Comparison of ENCODE assay signal across 10 mouse cellular contexts in the genomic region with DNA sequence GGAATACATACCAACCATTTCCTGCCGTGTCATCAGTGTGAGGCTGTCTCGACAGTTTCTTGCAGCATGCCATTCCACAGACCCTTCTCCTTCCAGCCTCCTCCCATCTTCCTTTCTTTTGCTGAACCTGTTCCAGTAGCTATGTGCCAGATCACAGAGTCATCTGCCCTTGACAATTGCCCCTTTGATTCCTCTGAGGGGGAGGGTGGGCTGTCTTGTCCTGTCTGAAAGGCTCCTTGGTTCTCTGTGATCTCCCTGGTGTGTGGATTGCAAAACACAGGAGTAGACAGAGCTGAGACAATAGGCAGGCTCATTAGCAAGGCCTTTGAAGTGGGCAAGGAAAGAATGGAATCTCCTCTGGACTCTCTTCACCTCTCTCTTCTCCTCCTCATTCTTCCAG.
"Had no signal": no experiment of that assay in that cellular context is flagged by ENCODE, and none has a peak within 500 bp of the region (broad histone marks: within the 10 kb centered on the region; RNA-seq: fewer than 3 reads in every experiment).

No protein-coding gene starts in this region.

- H3K27me3 ChIP-seq: liver, embryonic 13.5 days had no signal

- H3K4me3 ChIP-seq: left cerebral cortex, adult 2 months; liver, embryonic 13.5 days had no signal

- H3K27ac ChIP-seq: left cerebral cortex, adult 2 months; liver, embryonic 13.5 days had no signal

- H3K9me3 ChIP-seq: liver, embryonic 13.5 days had no signal

- DNase-seq: kidney, postnatal 14 days; kidney, postnatal 4 days; liver, embryonic 13.5 days; lung, adult 2 months; lung, postnatal 14 days; lung, postnatal 4 days; midbrain, embryonic 14.5 days; thymus, adult 18-20 months; thymus, postnatal 36 days had no signal

- H3K4me1 ChIP-seq: liver, embryonic 13.5 days had no signal

- H3K36me3 ChIP-seq: liver, embryonic 13.5 days had no signal

- H3K9ac ChIP-seq: liver, embryonic 13.5 days had no signal
